Mouse (Mus musculus) liver, embryonic 14.5 days (tissue): ENCODE results near the gene Taok2.

Experiments
- CTCF ChIP-seq: IDR thresholded peaks from 2 replicates; pipeline ENCODE4 v1.5.1; 2016; ENCODE audit warnings: antibody characterized with exemption, low read depth, control low read depth
- EP300 ChIP-seq: IDR thresholded peaks from 2 replicates; pipeline ENCODE4 v1.6.1; 2016; ENCODE audit warnings: antibody characterized with exemption, low read depth

- TF ChIP-seq EP300 = no peak
- no peak for TF ChIP-seq CTCF
Observed at GRCm38 (mm10) chr7:126883731-126884181, 747 bp downstream of the Taok2 start.
